Mouse (Mus musculus) CD4-positive, CD25-positive, alpha-beta regulatory T cell, adult 9 weeks (primary cell): Measurements from ENCODE around the gene Clca2. TPM values are rescaled to one million over a fixed set of nuclear protein-coding genes. Genes with fewer than 3 reads are reported as not detected.

Experiments used
- polyA plus RNA-seq: library from polyadenylated mRNA; unstranded; fragments of 100-300 nt; shearing (Covaris generic); gene quantifications from one replicate; pipeline ENCODE4 v1.2.1, GENCODE M21; 2017

Clca2 gene
- polyA plus RNA-seq: not detected

GRCm38 (mm10) chr3:145099291-145099690 lies at the start of gene Clca2:
TSS of gene Clca2 (minus strand) at chr3:145099443.

GRCm38 (mm10) chr3:145118254-145119001 lies 19.2 kb upstream of the Clca2 start, which contains the start of gene Odf2l:
TSS of gene Odf2l (plus strand) at chr3:145118588.

GRCm38 (mm10) chr3:145032676-145033075 lies 66.6 kb downstream of the Clca2 start, which contains the start of gene Clca1:
TSS of gene Clca1 (minus strand) at chr3:145032776.

Other genes starting within 250 kb of the Clca2 start
- not detected for gene Clca4b, start 166.9 kb downstream of the Clca2 start, polyA plus RNA-seq
- not detected for gene Clca4a, start 124.4 kb downstream of the Clca2 start, polyA plus RNA-seq
- not detected for gene Clca1, start 66.7 kb downstream of the Clca2 start, polyA plus RNA-seq
- gene Odf2l, start 19.1 kb upstream of the Clca2 start, polyA plus RNA-seq: 6.6 TPM
- not detected for gene Col24a1, start 193.0 kb upstream of the Clca2 start, polyA plus RNA-seq